Mouse (Mus musculus) brain, embryonic 14.5 days (tissue): ENCODE measurements at regions not wholly inside any gene's neighbourhood (a gene's known extent, or its start where the extent isn't known, plus 50 kb on each side); places are given as distances from the start of the nearest gene placed in this dataset.

ENCODE experiments used
- CTCF ChIP-seq: fragments of 200-500 bp; IDR thresholded peaks from 2 replicates; pipeline ENCODE4 v1.5.1; 2012; ENCODE audit warnings: inconsistent platforms, mild to moderate bottlenecking, moderate library complexity, borderline replicate concordance; ENCODE audit not compliant: insufficient read depth, insufficient read length; ENCODE audit errors: extremely low read depth
- POLR2A ChIP-seq: fragments of 200-500 bp; IDR thresholded peaks from 2 replicates; pipeline ENCODE4 v1.6.1; 2012; ENCODE audit warnings: mild to moderate bottlenecking, inconsistent platforms, borderline replicate concordance; ENCODE audit not compliant: poor library complexity, insufficient read depth, insufficient read length, severe bottlenecking; ENCODE audit errors: extremely low read depth

DNA sequence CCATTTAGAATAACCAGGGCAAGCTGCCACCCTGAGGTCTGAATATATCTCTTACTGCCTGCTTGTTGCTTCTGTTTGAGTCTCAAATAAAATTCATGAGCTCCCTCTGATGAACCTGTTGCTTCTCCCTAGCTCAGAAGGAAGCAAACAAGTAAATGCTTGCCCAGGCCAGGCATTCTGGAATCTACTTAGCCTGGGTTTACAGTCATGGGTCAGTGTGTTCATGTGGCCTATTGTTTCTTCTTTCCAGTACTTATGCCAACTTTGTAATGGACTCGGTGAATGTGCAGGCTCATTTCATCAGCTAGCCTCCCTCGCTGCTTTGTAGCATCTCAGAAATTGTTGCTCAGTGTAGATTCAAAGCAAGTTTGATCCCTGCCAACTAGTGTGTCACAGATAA, 685.6 kb upstream of the Vstm2b start:
- TF ChIP-seq POLR2A, result no peak
- TF ChIP-seq CTCF, result no peak
